Mouse (Mus musculus) erythroblast, embryonic 14.5 days (primary cell): ENCODE results near the gene Gm37240.

Experiments
- GATA1 ChIP-seq: IDR thresholded peaks from 2 replicates; pipeline ENCODE4 v1.6.1; 2012; ENCODE audit warnings: low read length, inconsistent platforms, mixed read lengths
- TAL1 ChIP-seq: IDR thresholded peaks from 3 replicates; pipeline ENCODE4 v1.6.1; 2012; ENCODE audit warnings: low read length, inconsistent platforms, mixed read lengths

DNA sequence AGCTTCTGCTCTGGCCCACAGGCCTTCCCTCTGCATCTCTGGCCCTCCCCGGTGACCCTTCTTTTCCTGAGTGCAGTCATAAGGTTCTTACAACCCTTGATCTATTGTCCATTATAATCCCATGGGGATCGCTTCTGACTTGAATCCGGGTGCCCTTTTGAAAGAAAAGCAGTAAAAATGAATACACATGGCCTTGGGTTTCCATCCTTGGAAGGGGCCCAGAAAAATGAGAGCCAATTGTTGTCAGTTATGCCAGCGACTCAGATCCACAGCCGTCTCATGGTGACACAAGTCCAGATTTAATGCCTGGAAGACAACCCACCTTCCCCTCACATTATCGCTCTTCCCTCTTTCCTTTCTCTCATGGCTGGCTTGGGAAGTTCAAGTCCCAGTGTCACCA is 1405.2 kb downstream of the Gm37240 start:
- TF ChIP-seq TAL1 = no peak
- TF ChIP-seq GATA1 = no peak
